Mouse (Mus musculus) lung, postnatal 0 days (tissue): ENCODE measurements around the gene Alg11.
A peak's percentile ranks its signal among the peaks of the same experiment; 100 is the strongest.

Source experiments
- CTCF ChIP-seq: IDR thresholded peaks from 2 replicates; pipeline ENCODE4 v1.5.1; 2016; ENCODE audit warnings: antibody characterized with exemption, mild to moderate bottlenecking
- EP300 ChIP-seq: IDR thresholded peaks from 2 replicates; pipeline ENCODE4 v1.6.1; 2016; ENCODE audit warnings: antibody characterized with exemption, mild to moderate bottlenecking, control low read depth

DNA sequence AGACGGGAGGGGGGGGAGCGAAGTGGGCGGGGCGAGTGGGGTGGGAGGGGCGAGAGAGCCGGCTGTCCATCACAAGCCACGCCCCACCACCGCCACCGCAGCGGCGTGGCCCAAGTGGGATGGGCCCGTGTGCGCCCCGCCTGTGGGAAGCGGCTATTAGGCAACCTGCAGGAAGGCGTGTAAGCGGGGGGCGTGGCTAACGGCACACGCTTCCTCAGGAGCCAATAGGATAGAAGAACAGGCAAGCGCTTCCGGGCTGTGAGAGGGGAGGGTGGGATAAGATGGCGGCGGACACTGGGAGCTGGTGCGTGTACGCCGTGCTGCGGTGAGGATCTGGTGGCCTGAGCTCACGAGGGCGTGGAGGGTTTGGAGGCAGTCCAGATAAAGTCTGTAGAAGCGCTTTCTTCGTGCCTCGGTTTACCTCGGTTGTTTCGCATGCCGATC is at the start of gene Alg11:
- TF ChIP-seq CTCF (peak; percentile 38; the same call in 1 of the 2 replicates), EP300 (no peak)
